Mouse (Mus musculus) heart, embryonic 13.5 days (tissue): Measurements from ENCODE around the gene Uhrf1bp1. TPM values are rescaled to one million over a fixed set of nuclear protein-coding genes. Genes with fewer than 3 reads are reported as not detected.

ENCODE experiments used
- ATAC-seq: fragments of 200-750 bp; cut with Nextera tagmentation; 2 replicates; pipeline ENCODE4 v1.8.0; 2017; ENCODE audit warnings: moderate TSS enrichment; ENCODE audit not compliant: insufficient number of reproducible peaks, low FRiP score, low TSS enrichment; ENCODE audit errors: extremely low read depth
- H3K27ac ChIP-seq: fragments of 300-500 bp; sonication (generic); replicated peaks from 2 replicates; pipeline ENCODE4 v1.5.1; 2015; ENCODE audit warnings: moderate library complexity, mild to moderate bottlenecking, inconsistent platforms
- H3K27me3 ChIP-seq: fragments of 300-500 bp; sonication (generic); replicated peaks from 2 replicates; pipeline ENCODE4 v1.6.1; 2015; ENCODE audit warnings: mild to moderate bottlenecking, inconsistent platforms
- H3K36me3 ChIP-seq: fragments of 300-500 bp; sonication (generic); 2 replicates; pipeline ENCODE4 v1.6.1; 2015; ENCODE audit warnings: mild to moderate bottlenecking, inconsistent platforms
- H3K4me1 ChIP-seq: fragments of 300-500 bp; sonication (generic); 2 replicates; pipeline ENCODE4 v1.6.1; 2015; ENCODE audit warnings: inconsistent platforms
- H3K4me2 ChIP-seq: fragments of 300-500 bp; sonication (generic); 2 replicates; pipeline ENCODE4 v1.6.1; 2015; ENCODE audit warnings: inconsistent platforms, mild to moderate bottlenecking, moderate library complexity
- H3K4me3 ChIP-seq: fragments of 300-500 bp; sonication (generic); 2 replicates; pipeline ENCODE4 v1.5.1; 2015; ENCODE audit warnings: moderate library complexity, mild to moderate bottlenecking, inconsistent platforms
- H3K9ac ChIP-seq: fragments of 300-500 bp; sonication (generic); 2 replicates; pipeline ENCODE4 v1.6.1; 2015; ENCODE audit warnings: inconsistent platforms, mild to moderate bottlenecking, moderate library complexity
- H3K9me3 ChIP-seq: fragments of 300-500 bp; sonication (generic); 2 replicates; pipeline ENCODE4 v1.6.1; 2016; ENCODE audit warnings: inconsistent platforms
- WGBS: fragments of 180-500 bp; shearing (Covaris S2); methylation state at CpG from one replicate; pipeline ENCODE4 v1.1.7; 2015; ENCODE audit warnings: mixed read lengths; 5-methylcytosine and 5-hydroxymethylcytosine counted together
- polyA plus RNA-seq: library from polyadenylated mRNA; unstranded; fragments of >200 nt; fragmentation: Nextera tagmentation; extraction: Ambion mirVana; gene quantifications from 2 replicates; pipeline ENCODE4 v1.2.1, GENCODE M21; 2015

The Uhrf1bp1 gene
- polyA plus RNA-seq, 1 experiment from 2014 or later, result 3.1 TPM

DNA sequence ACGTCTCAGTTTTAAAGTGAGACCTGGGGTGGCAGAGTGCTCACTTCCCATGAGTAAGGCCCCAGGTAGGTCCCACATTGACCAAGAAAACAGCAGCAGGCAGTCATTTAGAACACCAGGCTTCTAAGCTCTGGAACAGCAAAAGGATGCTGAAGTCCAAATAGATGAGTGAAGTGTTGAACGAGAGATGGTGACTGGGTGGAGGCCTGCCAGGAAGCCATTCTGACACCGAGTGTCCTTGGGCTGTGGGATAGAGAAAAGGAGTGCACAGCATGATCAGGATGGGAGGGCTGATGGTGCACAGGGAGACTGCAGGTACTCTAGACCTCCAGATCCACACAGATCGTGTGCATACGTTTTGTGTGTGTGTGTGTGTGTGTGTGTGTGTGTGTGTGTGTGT, 84.9 kb downstream of the Uhrf1bp1 start:
- no peak overlapping the region for H3K27ac ChIP-seq
- 66% methylated on average over 5 of the region's 5 CpGs for WGBS
- H3K9ac ChIP-seq, result no peak overlapping the region
- H3K4me2 ChIP-seq, result no peak overlapping the region
- H3K4me3 ChIP-seq, result no peak overlapping the region
- H3K4me1 ChIP-seq, result peaks cover 74% of the 10 kb centered on the region
- no peaks in the 10 kb centered on the region for H3K36me3 ChIP-seq
- H3K27me3 ChIP-seq, result no peaks in the 10 kb centered on the region
- no peak for ATAC-seq
- no peaks in the 10 kb centered on the region for H3K9me3 ChIP-seq

DNA sequence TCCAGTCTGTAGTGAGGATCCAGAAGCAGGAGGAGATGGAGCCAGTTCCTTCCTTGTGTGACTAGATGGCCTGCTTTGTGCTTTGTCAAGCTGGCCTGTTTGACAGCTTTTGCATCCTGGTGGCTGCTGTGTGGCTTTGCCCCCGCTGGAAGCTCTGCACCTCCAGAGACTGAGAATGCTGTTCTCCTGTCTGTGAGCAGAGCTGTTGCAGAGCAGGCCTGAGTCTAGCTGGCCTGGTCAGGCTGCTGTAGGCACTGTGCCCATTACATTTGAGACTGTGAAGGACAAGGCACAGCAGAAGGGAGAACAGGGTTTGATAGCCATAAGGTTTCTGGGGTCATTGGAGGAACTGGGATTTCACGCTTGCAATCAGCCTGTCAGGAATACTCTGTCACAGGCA, 85.5 kb downstream of the Uhrf1bp1 start:
- ATAC-seq, result no peak
- H3K27ac ChIP-seq, result 0 out of 2 replicates have a peak overlapping the region, but pooled peaks have one; percentile 5
- WGBS, result 52% methylated on average over 2 of the region's 2 CpGs
- H3K4me1 ChIP-seq, result peaks cover 75% of the 10 kb centered on the region
- no peaks in the 10 kb centered on the region for H3K36me3 ChIP-seq
- H3K9me3 ChIP-seq, result no peaks in the 10 kb centered on the region
- no peak overlapping the region for H3K9ac ChIP-seq
- H3K4me2 ChIP-seq, result no peak overlapping the region
- H3K4me3 ChIP-seq, result no peak overlapping the region
- H3K27me3 ChIP-seq, result no peaks in the 10 kb centered on the region

DNA sequence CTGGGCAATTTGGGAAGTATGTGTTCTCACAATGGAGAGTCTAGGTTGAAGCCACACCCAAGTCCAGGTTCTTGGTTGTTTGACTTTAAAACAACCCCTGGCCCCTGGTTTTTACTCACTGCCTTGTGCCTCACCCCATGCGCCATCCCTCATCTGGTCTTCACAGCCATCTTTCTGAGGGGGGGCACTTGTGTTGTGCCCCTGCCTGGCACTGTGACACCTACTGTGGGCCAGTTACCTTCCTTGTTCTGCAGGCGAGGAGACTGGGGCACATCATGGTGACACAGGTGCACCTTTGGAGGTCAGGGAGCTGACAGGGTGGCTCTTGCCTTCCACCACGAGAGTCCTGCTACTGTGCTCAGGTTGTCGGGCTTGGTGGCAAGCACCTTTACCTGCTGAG, 85.9 kb downstream of the Uhrf1bp1 start:
- no peaks in the 10 kb centered on the region for H3K36me3 ChIP-seq
- no peak overlapping the region for H3K9ac ChIP-seq
- H3K4me2 ChIP-seq, result no peak overlapping the region
- peaks cover 75% of the 10 kb centered on the region for H3K4me1 ChIP-seq
- H3K27ac ChIP-seq, result no peak overlapping the region
- no peak for ATAC-seq
- no peaks in the 10 kb centered on the region for H3K27me3 ChIP-seq
- H3K4me3 ChIP-seq, result no peak overlapping the region
- H3K9me3 ChIP-seq, result no peaks in the 10 kb centered on the region
- WGBS, result 82% methylated on average over 4 of the region's 4 CpGs

DNA sequence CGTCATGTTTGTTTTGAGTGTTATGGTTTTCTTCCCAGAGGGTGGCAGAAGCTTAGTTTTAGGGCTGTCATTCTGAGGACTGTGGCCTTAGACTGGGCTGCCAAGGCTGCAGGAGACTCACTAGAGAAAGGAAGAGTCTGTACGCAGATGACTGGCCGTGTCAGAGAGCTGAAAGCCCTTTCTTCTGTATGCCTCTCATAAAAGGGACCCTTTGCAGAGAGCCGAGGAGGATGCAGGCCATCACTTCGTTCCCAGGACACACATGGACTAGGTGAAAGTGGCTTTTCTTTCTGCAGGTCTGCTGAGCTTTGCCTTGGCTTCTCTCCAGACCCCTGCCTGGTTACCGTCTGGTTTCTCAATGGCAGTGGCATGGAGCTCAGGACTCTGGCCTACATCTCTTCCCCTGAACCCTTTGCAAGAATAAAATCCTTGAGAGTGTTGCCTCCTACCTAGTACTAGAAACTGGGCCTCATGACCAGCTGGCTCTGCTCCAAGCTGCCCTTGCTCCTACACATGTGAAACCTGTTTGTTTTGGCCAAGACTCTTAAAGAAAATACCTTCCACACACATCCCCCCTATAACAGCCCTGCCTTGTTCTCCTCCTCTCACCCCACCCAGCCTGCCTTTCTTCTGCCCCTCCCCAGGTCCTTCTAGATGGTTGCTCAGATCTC, 89.4 kb downstream of the Uhrf1bp1 start:
- ATAC-seq, result peak; percentile 48; the same call in 1 of the 2 replicates
- Histone ChIP-seq H3K4me3 (no peak overlapping the region), H3K4me1 (peaks cover 42% of the 10 kb centered on the region), H3K4me2 (no peak overlapping the region), H3K9ac (peak overlapping the region; percentile 45; the same call in 1 of the 2 replicates), H3K27ac (peak overlapping the region; percentile 77), H3K9me3 (no peaks in the 10 kb centered on the region), H3K36me3 (no peaks in the 10 kb centered on the region), H3K27me3 (no peaks in the 10 kb centered on the region)
- WGBS, result 41% methylated on average over 6 of the region's 6 CpGs

DNA sequence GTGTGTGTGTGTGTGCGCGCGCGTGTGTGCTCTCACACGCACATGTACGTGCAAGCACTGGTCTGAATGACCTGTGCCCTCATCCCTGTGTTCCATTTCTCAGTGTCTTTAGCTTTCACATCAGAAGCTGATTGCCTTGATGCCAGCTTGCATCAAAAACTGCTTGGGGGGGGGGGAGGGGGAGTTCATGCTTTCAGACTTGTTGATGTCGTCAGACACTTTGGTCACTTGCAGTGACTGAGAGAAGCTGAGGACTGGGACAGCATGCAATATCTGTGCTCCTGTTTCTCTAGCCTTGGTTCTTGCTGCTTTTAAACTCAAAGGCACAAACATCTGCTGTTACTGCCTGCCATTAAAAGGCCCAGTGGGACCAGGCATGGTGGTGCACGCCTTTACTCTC, 90.1 kb downstream of the Uhrf1bp1 start:
- WGBS, result 81% methylated on average over 8 of the region's 8 CpGs
- Histone ChIP-seq H3K27me3 (no peaks in the 10 kb centered on the region), H3K36me3 (no peaks in the 10 kb centered on the region), H3K9ac (peak overlapping the region; percentile 40; the same call in 1 of the 2 replicates), H3K4me2 (no peak overlapping the region), H3K4me3 (no peak overlapping the region), H3K4me1 (peaks cover 35% of the 10 kb centered on the region), H3K27ac (peak overlapping the region; percentile 77), H3K9me3 (no peaks in the 10 kb centered on the region)
- no peak for ATAC-seq

DNA sequence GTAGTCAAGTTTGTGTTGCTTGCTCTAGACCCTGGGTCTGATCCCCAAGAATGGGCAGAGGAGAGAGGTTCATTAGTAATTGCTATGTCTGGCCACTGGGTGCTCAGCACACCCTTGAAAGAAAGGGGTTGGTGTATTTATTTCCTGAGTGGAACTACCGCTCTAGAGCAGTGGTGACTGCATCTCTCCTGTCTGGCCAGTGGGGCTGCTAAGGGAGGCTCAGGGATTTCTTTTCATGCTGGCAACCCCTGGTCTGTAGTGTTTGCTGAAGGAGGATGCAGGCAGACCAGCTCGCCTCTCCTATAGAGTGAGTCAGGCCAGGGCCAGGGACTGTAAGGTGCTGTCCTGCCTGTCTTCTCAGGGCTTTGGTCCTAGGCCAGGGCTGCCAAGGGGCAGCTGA, 90.9 kb downstream of the Uhrf1bp1 start:
- WGBS, result 79% methylated on average over 2 of the region's 2 CpGs
- peak overlapping the region; percentile 77; the same call in 1 of the 2 replicates for H3K27ac ChIP-seq

More for the DNA sequence above, 90.9 kb downstream of the Uhrf1bp1 start:
- Histone ChIP-seq H3K4me3 (no peak overlapping the region), H3K9me3 (no peaks in the 10 kb centered on the region), H3K4me1 (peaks cover 27% of the 10 kb centered on the region), H3K4me2 (no peak overlapping the region), H3K9ac (0 out of 2 replicates have a peak overlapping the region, but pooled peaks have one; percentile 14), H3K36me3 (no peaks in the 10 kb centered on the region), H3K27me3 (no peaks in the 10 kb centered on the region)
- no peak for ATAC-seq

Other genes starting within 250 kb of the Uhrf1bp1 start
- gene Nudt3, start 232.9 kb upstream of the Uhrf1bp1 start, polyA plus RNA-seq, result 98.8 and 108 TPM in 2 replicates
- gene RPS10-NUDT3, start 221.2 kb upstream of the Uhrf1bp1 start, polyA plus RNA-seq, result not detected in 2 replicates
- 600 and 606 TPM in 2 replicates for gene Rps10, start 219.8 kb upstream of the Uhrf1bp1 start, polyA plus RNA-seq
- gene Pacsin1, start 200.9 kb upstream of the Uhrf1bp1 start, polyA plus RNA-seq, result 0.78 and 1.4 TPM in 2 replicates
- 0.15 and 0.18 TPM in 2 replicates for gene Spdef, start 127.5 kb upstream of the Uhrf1bp1 start, polyA plus RNA-seq
- gene D17Wsu92e, start 35.8 kb upstream of the Uhrf1bp1 start, polyA plus RNA-seq, result 13.1 and 13.4 TPM in 2 replicates
- 219 and 230 TPM in 2 replicates for gene Snrpc, start 18.3 kb upstream of the Uhrf1bp1 start, polyA plus RNA-seq
- gene Anks1, start 52.9 kb downstream of the Uhrf1bp1 start, polyA plus RNA-seq, result 7.7 and 8.2 TPM in 2 replicates
- 44.1 and 46.1 TPM in 2 replicates for gene Taf11, start 53.4 kb downstream of the Uhrf1bp1 start, polyA plus RNA-seq
- gene Tcp11, start 224.2 kb downstream of the Uhrf1bp1 start, polyA plus RNA-seq, result 0.49 and 0.55 TPM in 2 replicates